Mouse (Mus musculus) monocyte, adult 59 days (primary cell): ENCODE measurements around the gene Tmem169. TPM values are rescaled to one million over a fixed set of nuclear protein-coding genes. Genes with fewer than 3 reads are reported as not detected.

Experiments
- total RNA-seq, 2 experiments: library from RNA; stranded (reverse); gene quantifications; one replicate each; pipeline ENCODE4 v1.2.4; 2023

The Tmem169 gene
- not detected for total RNA-seq

DNA sequence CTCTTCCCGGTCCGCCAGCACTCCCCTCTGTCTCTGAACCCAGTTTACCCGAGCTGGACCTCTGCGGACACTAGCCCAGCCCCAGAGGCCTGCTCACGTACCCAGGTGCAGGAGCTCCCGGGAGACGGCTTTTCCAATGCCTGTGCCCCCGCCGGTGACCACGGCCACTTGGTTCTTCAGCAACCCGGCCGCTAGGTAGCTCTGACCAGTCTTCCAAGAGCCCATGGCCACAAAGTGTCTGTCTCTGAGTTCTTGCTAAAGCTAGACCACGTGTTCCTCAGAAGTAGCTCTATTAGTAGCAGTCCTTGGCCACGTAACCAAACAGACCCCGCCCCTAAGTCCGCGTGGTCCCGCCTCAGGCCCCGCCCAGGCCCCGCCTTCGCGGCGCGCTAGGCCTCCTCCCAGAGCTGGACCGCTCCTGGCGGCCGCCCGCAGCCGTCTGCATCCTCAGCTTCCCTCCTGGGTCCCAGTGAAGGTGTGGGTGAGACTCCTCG, at the start of gene Tmem169, which contains the start of gene Pecr:
TSS of gene Tmem169 (plus strand) at position 378 of the 494 bp plus-strand sequence.
TSS of gene Pecr (minus strand) at position 323 of the 494 bp plus-strand sequence.

DNA sequence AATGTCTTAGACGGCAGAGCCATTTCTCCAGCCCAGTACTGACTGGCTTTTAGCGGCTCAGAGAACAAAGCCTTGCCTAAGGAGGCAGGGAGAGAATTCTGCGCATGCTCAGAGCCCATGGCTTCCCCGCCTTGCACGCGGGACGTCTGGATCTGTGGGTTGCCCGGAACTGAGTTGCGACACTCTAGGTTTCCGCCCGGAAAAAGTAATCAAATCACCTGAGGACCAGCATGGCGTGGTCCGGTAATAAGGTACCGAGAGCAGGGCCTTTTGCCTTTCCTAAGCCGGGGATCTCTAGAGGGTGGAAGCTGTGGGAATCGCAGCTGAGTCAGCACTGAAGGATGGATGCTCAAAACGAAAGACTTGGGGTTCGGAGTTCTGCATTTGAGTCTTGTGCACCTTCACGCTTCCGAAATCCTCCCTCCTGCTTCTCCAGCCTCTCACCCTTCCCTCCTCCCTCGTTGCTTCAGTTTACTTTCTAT, 23.2 kb downstream of the Tmem169 start, which contains the start of gene Xrcc5:
TSS of gene Xrcc5 (plus strand) at position 105 of the 482 bp plus-strand sequence.

Other genes starting within 250 kb of the Tmem169 start
- 1 to 10 TPM; 7.2 to 7.7 TPM for gene Mreg, start 72.1 kb upstream of the Tmem169 start, total RNA-seq
- gene Pecr, start 55 bp upstream of the Tmem169 start, total RNA-seq: 1 to 10 TPM; 2.2 to 4.3 TPM
- gene Xrcc5, start 23.1 kb downstream of the Tmem169 start, total RNA-seq: 1 to 10 TPM; 1.8 to 2.3 TPM